8 mouse cellular contexts compared by ENCODE assay signal in the genomic region with DNA sequence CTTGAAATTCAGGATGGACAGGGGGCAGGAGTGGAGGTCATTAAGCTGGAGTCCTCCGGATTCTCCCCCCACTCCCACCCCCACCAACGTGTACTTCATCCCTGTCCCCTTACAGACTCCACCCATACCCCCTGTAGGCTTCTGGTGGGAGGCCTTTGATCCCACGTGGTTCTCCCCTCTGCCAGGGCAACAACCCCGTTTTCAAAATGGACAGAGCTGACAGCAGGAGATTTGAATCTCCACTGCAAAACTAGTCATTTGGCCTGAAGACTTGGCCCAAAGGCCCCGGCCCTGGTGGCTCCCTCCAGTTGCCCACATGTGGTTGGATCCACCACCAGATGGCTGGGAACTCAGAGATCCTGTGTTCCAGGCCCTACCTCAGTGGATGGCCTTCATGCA. TPM values are rescaled to one million over a fixed set of nuclear protein-coding genes. Genes with fewer than 3 reads are reported as not detected.
DNase-seq lines count a peak whose midpoint lies in the region; ATAC-seq and TF ChIP-seq lines count a peak whose summit lies in the region.

No protein-coding gene starts in this region.

- intact Hi-C loops in heart, postnatal 36 days (cut with DNase I) = no loop called here

- H3K4me2 ChIP-seq in heart, embryonic 13.5 days = peak overlapping the region; percentile 82
- peak overlapping the region; percentile 93 for H3K4me2 ChIP-seq in intestine, postnatal 0 days (replicated peaks; ENCODE audit: low read depth)

- WGBS in heart, embryonic 13.5 days = 10% methylated on average over 5 of the region's 5 CpGs
- WGBS in intestine, postnatal 0 days = 21% methylated on average over 5 of the region's 5 CpGs

- no peak for DNase-seq in heart, postnatal 36 days
- DNase-seq in testis, postnatal 10 days (ENCODE audit: low spot score) = no peak
- no peak for DNase-seq in B cell, adult 2 months
- no peak for DNase-seq in spleen, postnatal 36 days (ENCODE audit: low spot score in 2 of 2)
- DNase-seq in cerebellum, adult 9-11 months = no peak

- peaks cover 61% of the 10 kb centered on the region for H3K4me1 ChIP-seq in heart, embryonic 13.5 days
- peaks cover 31% of the 10 kb centered on the region for H3K4me1 ChIP-seq in testis, adult 2 months (ENCODE audit: control insufficient read depth, insufficient read depth, low read length)
- no peaks in the 10 kb centered on the region; the same call in 1 of the 2 replicates for H3K4me1 ChIP-seq in intestine, postnatal 0 days (replicated peaks; ENCODE audit: control insufficient read depth, insufficient read depth, low read length)

- TF ChIP-seq CTCF in testis, adult 2 months (IDR thresholded peaks at IDR 0.05; ENCODE audit: control insufficient read depth, insufficient read depth, insufficient replicate concordance, low read depth, low read length) = no peak
- no peak for TF ChIP-seq CTCF in intestine, postnatal 0 days (IDR thresholded peaks at IDR 0.05; ENCODE audit: low read depth)

- no peak for ATAC-seq in heart, embryonic 13.5 days (ENCODE audit: extremely low read depth, insufficient number of reproducible peaks, low FRiP score, low TSS enrichment)
- ATAC-seq in intestine, postnatal 0 days = no peak

- no peaks in the 10 kb centered on the region for H3K27me3 ChIP-seq in heart, embryonic 13.5 days (replicated peaks)
- H3K27me3 ChIP-seq in testis, adult 2 months (ENCODE audit: control insufficient read depth, insufficient read depth, low read length) = no peaks in the 10 kb centered on the region
- no peaks in the 10 kb centered on the region for H3K27me3 ChIP-seq in intestine, postnatal 0 days (replicated peaks; ENCODE audit: control insufficient read depth, insufficient read depth, low read length)

- H3K9me3 ChIP-seq in heart, embryonic 13.5 days = no peaks in the 10 kb centered on the region
- H3K9me3 ChIP-seq in intestine, postnatal 0 days (ENCODE audit: control insufficient read depth) = no peaks in the 10 kb centered on the region

- TF ChIP-seq POLR2A in testis, adult 2 months (IDR thresholded peaks at IDR 0.05; ENCODE audit: control insufficient read depth, low read depth, low read length) = no peak

- H3K4me3 ChIP-seq in heart, embryonic 13.5 days = peak overlapping the region; percentile 97
- H3K4me3 ChIP-seq in testis, adult 2 months (ENCODE audit: control insufficient read depth, low read depth, low read length) = peak overlapping the region; percentile 93; the same call in 1 of the 2 replicates
- H3K4me3 ChIP-seq in intestine, postnatal 0 days (ENCODE audit: low read depth, low read length) = no peak overlapping the region

- peaks cover 4% of the 10 kb centered on the region; the same call in 1 of the 2 replicates for H3K36me3 ChIP-seq in heart, embryonic 13.5 days
- no peaks in the 10 kb centered on the region; the same call in 1 of the 2 replicates for H3K36me3 ChIP-seq in testis, adult 2 months (ENCODE audit: control insufficient read depth, insufficient read depth, low read length)
- no peaks in the 10 kb centered on the region for H3K36me3 ChIP-seq in intestine, postnatal 0 days (ENCODE audit: control insufficient read depth, insufficient read depth)

- peak overlapping the region; percentile 80 for H3K27ac ChIP-seq in heart, embryonic 13.5 days (replicated peaks)
- no peak overlapping the region for H3K27ac ChIP-seq in testis, adult 2 months (ENCODE audit: control insufficient read depth, insufficient read depth, low read depth, low read length)
- H3K27ac ChIP-seq in intestine, postnatal 0 days (ENCODE audit: low read depth, low read length) = no peak overlapping the region

- H3K9ac ChIP-seq in heart, embryonic 13.5 days = peak overlapping the region; percentile 96
- H3K9ac ChIP-seq in intestine, postnatal 0 days (ENCODE audit: low read depth, low read length) = no peak overlapping the region

RNA-seq across cellular contexts. Expression of a gene that starts 1.3 kb away (rescaled TPM):
- polyA plus RNA-seq in heart, embryonic 13.5 days (2015; fragmentation: Nextera tagmentation; extraction: Ambion mirVana) = 6.6 and 6.9 TPM in 2 replicates
- total RNA-seq in heart, postnatal 36 days (2021) = 10 to 100 TPM; 16.0 to 18.0 TPM
- polyA plus RNA-seq in testis, adult 2 months (2012; rRNA removed) = 27.7 and 30.5 TPM in 2 replicates
- 3.5 and 4.6 TPM in 2 replicates for polyA plus RNA-seq in intestine, postnatal 0 days (2015; fragmentation: Nextera tagmentation; extraction: Ambion mirVana)

RNA-seq across cellular contexts. Expression of a gene that starts 54.3 kb away (rescaled TPM):
- polyA plus RNA-seq in heart, embryonic 13.5 days (2015; fragmentation: Nextera tagmentation; extraction: Ambion mirVana) = 3.2 and 3.4 TPM in 2 replicates
- total RNA-seq in heart, postnatal 36 days (2021) = 10 to 100 TPM; 18.3 to 19.6 TPM
- polyA plus RNA-seq in testis, adult 2 months (2012; rRNA removed) = 90.3 and 96.2 TPM in 2 replicates
- 2.4 and 2.5 TPM in 2 replicates for polyA plus RNA-seq in intestine, postnatal 0 days (2015; fragmentation: Nextera tagmentation; extraction: Ambion mirVana)

Comparison
In these comparisons a context has a peak if more than half of its experiments do, and no peak if none do; other contexts are left out.
1. RNA of a gene that starts 54.3 kb away (polyA plus RNA-seq): 90.3 to 96.2 TPM in testis, adult 2 months; 3.2 to 3.4 TPM in heart, embryonic 13.5 days and 2.4 to 2.5 TPM in intestine, postnatal 0 days; every median in the first group is over 10 times any median in the second.